Mouse (Mus musculus): ENCODE results near the gene Cdc6.

DNA sequence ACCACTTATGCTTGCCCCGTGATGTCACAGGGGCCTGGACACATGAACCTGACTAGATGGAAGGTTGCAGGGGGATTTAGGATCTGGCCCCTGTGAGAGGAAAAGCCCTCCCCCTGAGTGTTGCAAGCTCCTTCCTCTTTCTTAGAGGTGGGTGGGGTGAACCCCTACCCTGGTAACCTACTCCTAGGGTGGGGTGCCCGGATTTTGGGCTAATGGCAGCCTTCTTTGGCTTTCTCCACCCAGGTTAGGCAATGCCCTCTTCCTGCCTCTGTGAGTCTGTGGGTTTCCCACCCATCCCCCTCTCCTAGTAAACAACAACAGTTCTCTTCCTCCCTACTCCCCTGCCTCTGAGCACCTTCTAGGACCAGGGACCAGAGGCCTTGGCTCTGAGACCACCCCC is 45.1 kb downstream of the Cdc6 start:
- TF ChIP-seq CTCF (IDR thresholded peaks at IDR 0.05; ENCODE audit: extremely low read depth, insufficient read length, insufficient replicate concordance, low read depth, low read length) (no peak), POLR2A (IDR thresholded peaks at IDR 0.05; ENCODE audit: low read depth, low read length) (no peak)

Data from small intestine, adult 2 months (tissue).